23 mouse cellular contexts compared by ENCODE assay signal in genomic region chr5:106833025-106833424, GRCm38 (mm10).
DNase-seq lines count a peak whose midpoint lies in the region; ATAC-seq lines count a peak whose summit lies in the region.
"Had no signal": no experiment of that assay in that cellular context is flagged by ENCODE, and none has a peak within 500 bp of the region (broad histone marks: within the 10 kb centered on the region; RNA-seq: fewer than 3 reads in every experiment).

No protein-coding gene starts in this region.

- ATAC-seq in heart, embryonic 12.5 days (ENCODE audit: insufficient number of reproducible peaks, low FRiP score) = peak; percentile 68; the same call in 1 of the 2 replicates
- ATAC-seq in midbrain, embryonic 11.5 days (ENCODE audit: low FRiP score) = no peak
- no peak for ATAC-seq in midbrain, embryonic 16.5 days
- ATAC-seq: liver, embryonic 12.5 days; midbrain, embryonic 13.5 days; Patski had no signal

- WGBS in heart, embryonic 12.5 days = 20% methylated on average over 7 of the region's 7 CpGs
- WGBS in midbrain, embryonic 11.5 days = 41% methylated on average over 7 of the region's 7 CpGs
- 27% methylated on average over 7 of the region's 7 CpGs for WGBS in midbrain, embryonic 16.5 days
- WGBS in embryonic facial prominence, embryonic 10.5 days = 17% methylated on average over 7 of the region's 7 CpGs

- DNase-seq in heart, postnatal 4 days = no peak
- peak; percentile 69 for DNase-seq in midbrain, embryonic 11.5 days (ENCODE audit: low spot score, missing footprints)
- DNase-seq in embryonic facial prominence, embryonic 10.5 days (ENCODE audit: low spot score) = peak; percentile 18
- DNase-seq in mesoderm, embryonic 11.5 days (ENCODE audit: low read depth, low spot score) = peak; percentile 71
- DNase-seq in gastrocnemius, postnatal 36 days = no peak
- DNase-seq in kidney, adult 8-10 months = no peak
- DNase-seq: adrenal gland, adult 2 months; cerebellum, adult 18-20 months; cerebellum, postnatal 14 days; gastrocnemius, adult 2 months; kidney, adult 2 months; kidney, postnatal 10 days; left cerebral cortex, postnatal 4 days; lung, adult 2 months; lung, postnatal 14 days had no signal

- H3K27me3 ChIP-seq in heart, embryonic 12.5 days (replicated peaks) = no peaks in the 10 kb centered on the region
- no peaks in the 10 kb centered on the region for H3K27me3 ChIP-seq in midbrain, embryonic 11.5 days (ENCODE audit: control insufficient read depth, insufficient read depth, low read length)
- H3K27me3 ChIP-seq in midbrain, embryonic 16.5 days (ENCODE audit: control insufficient read depth, insufficient read depth, low read depth, low read length) = no peaks in the 10 kb centered on the region
- H3K27me3 ChIP-seq in embryonic facial prominence, embryonic 10.5 days (replicated peaks; ENCODE audit: low read depth, poor library complexity, severe bottlenecking) = no peaks in the 10 kb centered on the region
- H3K27me3 ChIP-seq: forebrain, embryonic 12.5 days; hindbrain, embryonic 13.5 days; liver, embryonic 12.5 days; midbrain, embryonic 13.5 days had no signal

- peaks cover 7% of the 10 kb centered on the region for H3K4me1 ChIP-seq in heart, embryonic 12.5 days (replicated peaks)
- no peaks in the 10 kb centered on the region for H3K4me1 ChIP-seq in midbrain, embryonic 11.5 days (ENCODE audit: control insufficient read depth, insufficient read depth, low read length)
- no peaks in the 10 kb centered on the region for H3K4me1 ChIP-seq in midbrain, embryonic 16.5 days (ENCODE audit: control insufficient read depth, insufficient read depth, low read length)
- peaks cover 10% of the 10 kb centered on the region for H3K4me1 ChIP-seq in embryonic facial prominence, embryonic 10.5 days
- H3K4me1 ChIP-seq: liver, embryonic 12.5 days; midbrain, embryonic 13.5 days had no signal

- no peaks in the 10 kb centered on the region for H3K36me3 ChIP-seq in heart, embryonic 12.5 days
- H3K36me3 ChIP-seq in midbrain, embryonic 11.5 days (ENCODE audit: control insufficient read depth, insufficient read depth, low read length) = no peaks in the 10 kb centered on the region
- no peaks in the 10 kb centered on the region for H3K36me3 ChIP-seq in midbrain, embryonic 16.5 days (ENCODE audit: control insufficient read depth, insufficient read depth, low read length)
- H3K36me3 ChIP-seq in embryonic facial prominence, embryonic 10.5 days (replicated peaks) = no peaks in the 10 kb centered on the region
- H3K36me3 ChIP-seq: forebrain, embryonic 12.5 days; hindbrain, embryonic 13.5 days; liver, embryonic 12.5 days; midbrain, embryonic 13.5 days; neural tube, embryonic 13.5 days had no signal

- H3K27ac ChIP-seq in heart, embryonic 12.5 days (ENCODE audit: poor library complexity, severe bottlenecking) = no peak overlapping the region
- no peak overlapping the region for H3K27ac ChIP-seq in midbrain, embryonic 11.5 days (ENCODE audit: low read depth, low read length)
- no peak overlapping the region for H3K27ac ChIP-seq in midbrain, embryonic 16.5 days (ENCODE audit: low read length)
- no peak overlapping the region for H3K27ac ChIP-seq in embryonic facial prominence, embryonic 10.5 days (replicated peaks)
- H3K27ac ChIP-seq: forebrain, embryonic 12.5 days; gastrocnemius, adult 2 months; hindbrain, embryonic 13.5 days; liver, embryonic 12.5 days; midbrain, embryonic 13.5 days; neural tube, embryonic 13.5 days had no signal

- H3K9ac ChIP-seq in heart, embryonic 12.5 days = no peak overlapping the region
- no peak overlapping the region for H3K9ac ChIP-seq in midbrain, embryonic 11.5 days (ENCODE audit: low read length)
- H3K9ac ChIP-seq in midbrain, embryonic 16.5 days (ENCODE audit: low read depth, low read length) = no peak overlapping the region
- H3K9ac ChIP-seq: forebrain, embryonic 12.5 days; hindbrain, embryonic 13.5 days; liver, embryonic 12.5 days; midbrain, embryonic 13.5 days; neural tube, embryonic 13.5 days had no signal

- H3K9me3 ChIP-seq in heart, embryonic 12.5 days (replicated peaks) = 0 out of 2 replicates have a peak, but pooled peaks cover 2% of the 10 kb centered on the region
- H3K9me3 ChIP-seq in midbrain, embryonic 11.5 days (ENCODE audit: control insufficient read depth, low read length) = no peaks in the 10 kb centered on the region
- no peaks in the 10 kb centered on the region for H3K9me3 ChIP-seq in midbrain, embryonic 16.5 days (replicated peaks; ENCODE audit: control insufficient read depth, low read length, poor library complexity, severe bottlenecking)
- H3K9me3 ChIP-seq in embryonic facial prominence, embryonic 10.5 days = peaks cover 3% of the 10 kb centered on the region; the same call in 1 of the 2 replicates
- H3K9me3 ChIP-seq: forebrain, embryonic 12.5 days; hindbrain, embryonic 13.5 days; liver, embryonic 12.5 days; midbrain, embryonic 13.5 days; neural tube, embryonic 13.5 days had no signal

- H3K4me3 ChIP-seq in heart, embryonic 12.5 days = 0 out of 2 replicates have a peak overlapping the region, but pooled peaks have one; percentile 2
- no peak overlapping the region for H3K4me3 ChIP-seq in midbrain, embryonic 11.5 days (ENCODE audit: low read depth, low read length)
- no peak overlapping the region for H3K4me3 ChIP-seq in midbrain, embryonic 16.5 days (ENCODE audit: low read depth, low read length)
- H3K4me3 ChIP-seq in embryonic facial prominence, embryonic 10.5 days = no peak overlapping the region
- H3K4me3 ChIP-seq: forebrain, embryonic 12.5 days; gastrocnemius, adult 2 months; hindbrain, embryonic 13.5 days; liver, embryonic 12.5 days; midbrain, embryonic 13.5 days; neural tube, embryonic 13.5 days had no signal

- intact Hi-C loops in gastrocnemius, postnatal 36 days (cut with DNase I) = no loop called here

- H3K4me2 ChIP-seq in heart, embryonic 12.5 days = peak overlapping the region; percentile 49
- no peak overlapping the region for H3K4me2 ChIP-seq in midbrain, embryonic 11.5 days
- H3K4me2 ChIP-seq in midbrain, embryonic 16.5 days (ENCODE audit: low read length) = no peak overlapping the region
- H3K4me2 ChIP-seq: forebrain, embryonic 12.5 days; hindbrain, embryonic 13.5 days; liver, embryonic 12.5 days; midbrain, embryonic 13.5 days; neural tube, embryonic 13.5 days had no signal

Comparison
In these comparisons a context has a peak if more than half of its experiments do, and no peak if none do; other contexts are left out.
1. DNase-seq: peak in midbrain, embryonic 11.5 days (single experiment), embryonic facial prominence, embryonic 10.5 days (single experiment) and mesoderm, embryonic 11.5 days (single experiment); none in heart, postnatal 4 days (single experiment), gastrocnemius, postnatal 36 days (0 of 2) and kidney, adult 8-10 months (0 of 2).